Mouse (Mus musculus) splenic B cell, adult 2 months (primary cell): ENCODE results near the gene Dcaf7.
A peak's percentile ranks its signal among the peaks of the same experiment; 100 is the strongest.

Experiments used
- DNase-seq: peaks from one replicate; pipeline ENCODE4 v3.0.0-alpha.2; 2011; ENCODE audit warnings: low read depth, low spot score
- H3K27me3 ChIP-seq: 2 replicates; pipeline ENCODE4 v1.6.1; 2012; ENCODE audit warnings: mild to moderate bottlenecking, low read length, moderate library complexity, mixed read lengths; ENCODE audit not compliant: control insufficient read depth, poor library complexity, insufficient read depth, severe bottlenecking
- H3K36me3 ChIP-seq: 2 replicates; pipeline ENCODE4 v1.6.1; 2012; ENCODE audit warnings: mild to moderate bottlenecking, low read length, moderate library complexity, mixed read lengths; ENCODE audit not compliant: control insufficient read depth, poor library complexity, insufficient read depth, severe bottlenecking

Gene Dcaf7

GRCm38 (mm10) chr11:106036548-106037417, at the start of gene Dcaf7:
Dcaf7 (plus strand) TSS chr11:106036872.
- H3K36me3 ChIP-seq, result 0 out of 2 replicates have a peak, but pooled peaks cover under 1% of the 10 kb centered on the region
- H3K27me3 ChIP-seq, result no peaks in the 10 kb centered on the region
- DNase-seq, result peak; percentile 98

- no peaks in the 10 kb centered on the region for H3K36me3 ChIP-seq
- H3K27me3 ChIP-seq, result no peaks in the 10 kb centered on the region
- DNase-seq, result no peak
Observed at GRCm38 (mm10) chr11:105987446-105987845, 49.2 kb upstream of the Dcaf7 start.

DNA sequence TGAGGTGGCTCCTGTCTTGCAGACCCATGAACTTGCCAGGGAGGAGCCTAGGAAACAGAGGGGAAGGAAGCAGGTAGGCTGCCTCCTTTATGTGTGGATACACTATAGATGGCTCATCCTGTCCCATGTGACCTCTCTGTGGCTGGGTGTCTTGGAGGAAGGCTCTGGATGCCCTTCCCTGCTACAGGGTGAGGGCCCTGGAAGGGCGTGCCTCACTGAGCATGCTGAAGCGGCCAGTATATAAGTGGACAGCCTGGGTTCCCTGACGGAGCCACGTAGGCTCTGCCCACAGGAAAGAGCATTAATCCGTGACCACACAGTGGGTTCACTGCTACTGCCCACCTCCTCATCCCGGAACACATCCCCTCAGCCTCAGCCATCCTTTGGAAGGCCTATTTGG, 47.2 kb upstream of the Dcaf7 start:
- Histone ChIP-seq H3K36me3 (no peaks in the 10 kb centered on the region), H3K27me3 (no peaks in the 10 kb centered on the region)
- no peak for DNase-seq

- Histone ChIP-seq H3K36me3 (no peaks in the 10 kb centered on the region), H3K27me3 (no peaks in the 10 kb centered on the region)
- DNase-seq, result no peak
Observed at GRCm38 (mm10) chr11:105990231-105990630, 46.4 kb upstream of the Dcaf7 start.

- no peak for DNase-seq
- Histone ChIP-seq H3K36me3 (no peaks in the 10 kb centered on the region), H3K27me3 (no peaks in the 10 kb centered on the region)
Observed at GRCm38 (mm10) chr11:105994375-105994774, 42.3 kb upstream of the Dcaf7 start, which contains the start of gene Ace3. Ace3 (plus strand) TSS chr11:105994675.

- Histone ChIP-seq H3K36me3 (no peaks in the 10 kb centered on the region), H3K27me3 (no peaks in the 10 kb centered on the region)
- DNase-seq, result no peak
Observed at GRCm38 (mm10) chr11:106000062-106000461, 36.6 kb upstream of the Dcaf7 start.

GRCm38 (mm10) chr11:106001718-106002117, 35.0 kb upstream of the Dcaf7 start:
- H3K27me3 ChIP-seq, result no peaks in the 10 kb centered on the region
- DNase-seq, result peak; percentile 68
- H3K36me3 ChIP-seq, result no peaks in the 10 kb centered on the region

GRCm38 (mm10) chr11:106004576-106004975, 32.1 kb upstream of the Dcaf7 start:
- no peaks in the 10 kb centered on the region for H3K36me3 ChIP-seq

DNA sequence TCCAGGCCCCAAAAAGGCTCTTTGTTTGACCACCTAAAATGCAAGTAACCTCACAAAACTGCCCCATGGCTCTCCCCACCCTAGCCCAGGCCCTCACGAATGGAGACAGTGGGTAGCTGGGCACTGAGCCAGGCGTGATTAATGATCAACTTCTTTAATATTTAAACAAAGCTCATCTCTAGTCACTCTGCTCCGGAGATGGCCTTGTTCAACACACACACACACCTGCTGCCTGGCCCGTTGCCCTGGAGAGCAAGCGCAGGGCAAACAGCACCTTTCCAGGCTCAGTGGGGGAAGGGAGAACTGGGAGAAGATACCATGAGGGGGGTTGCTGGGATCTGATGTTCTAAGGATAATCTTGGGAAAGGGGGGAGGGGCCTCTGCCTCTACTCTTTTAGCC, 30.7 kb upstream of the Dcaf7 start:
- no peak for DNase-seq
- no peaks in the 10 kb centered on the region for H3K36me3 ChIP-seq
- no peaks in the 10 kb centered on the region for H3K27me3 ChIP-seq

More at GRCm38 (mm10) chr11:106004576-106004975, 32.1 kb upstream of the Dcaf7 start:
- DNase-seq, result no peak
- H3K27me3 ChIP-seq, result no peaks in the 10 kb centered on the region

- H3K27me3 ChIP-seq, result no peaks in the 10 kb centered on the region
- no peaks in the 10 kb centered on the region for H3K36me3 ChIP-seq
- peak; percentile 65 for DNase-seq
Observed at GRCm38 (mm10) chr11:106007821-106008220, 28.9 kb upstream of the Dcaf7 start, which contains the start of gene Kcnh6. Kcnh6 (plus strand) TSS chr11:106008124.

DNA sequence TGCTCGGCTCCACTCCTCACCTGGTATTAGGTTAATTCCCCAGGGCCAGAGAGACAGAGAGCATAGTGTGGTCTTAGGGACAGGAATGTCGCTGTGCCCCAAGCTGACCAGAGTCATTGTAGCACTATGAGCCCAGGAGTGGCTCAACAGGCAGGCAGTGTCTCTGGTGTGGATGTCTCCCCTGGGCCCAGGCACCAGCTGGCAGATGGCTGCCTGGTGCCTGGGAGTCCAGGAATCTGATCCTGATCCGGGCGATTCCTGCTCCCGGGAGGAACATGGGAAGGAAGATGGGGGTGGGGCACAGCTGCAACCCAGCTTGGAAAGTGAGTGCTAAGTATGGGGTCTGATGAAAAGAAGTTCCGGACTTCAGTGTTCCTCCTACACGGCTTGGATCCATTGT, 24.0 kb upstream of the Dcaf7 start:
- no peak for DNase-seq
- H3K27me3 ChIP-seq, result no peaks in the 10 kb centered on the region

DNA sequence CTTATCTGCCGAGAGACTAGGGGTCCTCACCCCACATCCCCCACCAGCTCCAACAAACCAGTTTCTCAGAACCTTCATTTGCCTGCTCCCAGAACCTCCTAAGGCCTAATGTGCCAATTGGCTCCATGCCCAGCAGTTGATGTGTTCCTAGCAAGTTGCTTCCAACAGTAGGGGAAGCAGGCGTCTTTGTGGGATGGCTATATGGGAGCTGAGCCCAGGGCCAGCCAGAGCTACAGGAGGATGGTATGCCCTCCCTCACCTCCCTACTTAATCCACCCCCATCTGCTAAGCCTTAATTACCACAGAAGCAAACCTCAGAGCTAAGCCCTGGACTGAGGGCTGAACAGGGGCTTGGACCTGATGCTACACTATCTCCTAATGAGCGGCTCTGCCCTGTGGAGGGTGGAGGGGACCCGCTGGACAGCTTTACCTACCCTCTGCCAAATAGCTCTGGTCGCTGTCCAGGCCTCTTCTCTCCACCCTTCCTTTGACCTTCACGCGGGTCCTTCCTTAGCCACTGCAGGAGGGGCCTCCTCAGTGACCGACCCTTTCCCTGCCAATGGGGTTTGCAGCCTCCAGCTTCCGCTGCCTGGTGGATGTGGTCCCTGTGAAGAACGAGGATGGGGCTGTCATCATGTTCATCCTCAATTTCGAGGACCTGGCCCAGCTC, 23.0 kb upstream of the Dcaf7 start:
- no peak for DNase-seq
- Histone ChIP-seq H3K27me3 (no peaks in the 10 kb centered on the region), H3K36me3 (no peaks in the 10 kb centered on the region)

More for the DNA sequence above, 24.0 kb upstream of the Dcaf7 start:
- H3K36me3 ChIP-seq, result no peaks in the 10 kb centered on the region

DNA sequence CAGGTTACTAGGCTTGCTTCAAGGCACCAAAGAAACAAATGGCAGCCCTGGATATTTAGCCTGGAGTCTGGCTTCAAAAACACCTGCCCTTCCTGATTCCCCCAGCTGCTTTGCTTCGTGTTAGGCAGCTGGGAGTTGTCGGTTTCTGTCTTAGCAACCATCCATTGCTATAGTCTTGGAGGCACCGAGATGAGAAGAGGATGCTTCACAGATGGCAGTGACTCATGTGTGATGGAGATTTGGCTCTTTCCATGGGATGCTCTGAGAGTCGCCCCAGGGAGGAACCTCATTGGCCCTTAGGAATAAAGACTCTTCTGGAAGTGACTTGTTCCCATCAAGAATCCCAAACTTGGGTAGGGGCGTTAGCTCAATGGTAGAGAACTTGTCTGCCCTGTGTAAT, 20.2 kb upstream of the Dcaf7 start:
- Histone ChIP-seq H3K36me3 (no peaks in the 10 kb centered on the region), H3K27me3 (no peaks in the 10 kb centered on the region)
- DNase-seq, result no peak

DNA sequence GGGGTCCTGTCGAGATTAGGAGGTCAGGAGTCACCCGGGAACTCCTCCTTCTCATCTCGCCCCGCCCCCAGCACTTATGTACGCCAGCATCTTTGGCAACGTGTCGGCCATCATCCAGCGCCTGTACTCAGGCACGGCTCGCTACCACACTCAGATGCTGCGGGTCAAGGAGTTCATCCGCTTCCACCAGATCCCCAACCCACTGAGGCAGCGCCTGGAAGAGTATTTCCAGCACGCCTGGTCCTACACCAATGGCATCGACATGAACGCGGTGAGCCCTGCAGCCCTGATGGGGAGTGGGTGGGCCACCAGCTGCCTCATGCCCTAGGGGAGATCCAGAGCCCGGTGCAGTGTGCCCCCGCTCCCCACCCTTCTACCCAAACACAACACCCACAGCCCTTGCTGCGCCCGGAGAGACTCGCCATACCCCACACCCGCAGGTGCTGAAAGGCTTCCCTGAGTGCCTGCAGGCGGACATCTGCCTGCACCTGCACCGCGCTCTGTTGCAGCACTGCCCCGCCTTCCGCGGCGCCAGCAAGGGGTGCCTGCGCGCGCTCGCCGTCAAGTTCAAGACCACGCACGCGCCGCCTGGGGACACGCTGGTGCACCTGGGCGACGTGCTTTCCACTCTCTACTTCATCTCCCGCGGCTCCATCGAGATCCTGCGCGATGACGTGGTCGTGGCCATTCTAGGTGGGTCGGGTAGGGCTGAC, 16.5 kb upstream of the Dcaf7 start:
- no peaks in the 10 kb centered on the region for H3K27me3 ChIP-seq
- DNase-seq, result peak; percentile 39
- no peaks in the 10 kb centered on the region for H3K36me3 ChIP-seq

- Histone ChIP-seq H3K27me3 (no peaks in the 10 kb centered on the region), H3K36me3 (0 out of 2 replicates have a peak, but pooled peaks cover 2% of the 10 kb centered on the region)
- no peak for DNase-seq
Observed at GRCm38 (mm10) chr11:106025774-106026173, 10.9 kb upstream of the Dcaf7 start.
